Mouse (Mus musculus) retina, postnatal 7 days (tissue): ENCODE data around the gene Pofut1.
"Not testable (repeated sequence)": the region's sequence is repeated elsewhere in the genome, so short reads cannot be mapped to it uniquely, and the experiment has no call there.

Source experiments
- DNase-seq: peaks from one replicate; pipeline ENCODE4 v3.0.0-alpha.2; 2012; ENCODE audit warnings: low read depth, low spot score

The Pofut1 gene

GRCm38 (mm10) chr2:153239021-153239859 lies 2.1 kb upstream of the Pofut1 start:
- no peak for DNase-seq

- no peak for DNase-seq
These were observed 1.4 kb upstream of the Pofut1 start for GRCm38 (mm10) chr2:153239860-153240480.

DNA sequence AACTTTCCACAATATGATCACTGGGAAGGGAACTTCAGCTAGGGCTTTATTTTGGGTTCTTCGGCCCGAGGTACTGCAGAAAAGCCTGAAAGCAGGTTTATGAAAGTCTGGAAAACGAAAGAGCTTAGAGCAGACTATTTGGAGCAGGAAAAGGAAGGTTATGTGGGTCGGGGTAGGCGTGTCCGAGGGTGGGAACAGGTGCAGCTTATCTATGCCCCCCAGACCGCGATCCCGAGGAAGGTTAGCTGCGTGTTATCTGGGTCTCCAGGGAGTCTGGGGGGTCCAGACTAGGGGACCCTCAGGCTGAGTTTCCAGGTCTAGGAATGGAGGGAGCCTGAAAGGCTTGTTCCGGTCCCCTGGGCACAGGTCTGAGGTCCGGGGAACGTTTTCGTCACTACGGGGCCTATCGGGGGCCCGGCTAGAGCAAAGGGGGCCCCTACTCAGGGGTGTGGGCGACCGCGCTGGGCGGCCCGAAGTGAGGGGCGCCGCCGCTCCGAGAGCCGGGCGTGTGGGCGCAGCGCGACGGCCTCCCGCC lies 565 bp upstream of the Pofut1 start:
- no peak for DNase-seq

- no peak for DNase-seq
These were observed 823 bp downstream of the Pofut1 start for GRCm38 (mm10) chr2:153242156-153242555.

DNA sequence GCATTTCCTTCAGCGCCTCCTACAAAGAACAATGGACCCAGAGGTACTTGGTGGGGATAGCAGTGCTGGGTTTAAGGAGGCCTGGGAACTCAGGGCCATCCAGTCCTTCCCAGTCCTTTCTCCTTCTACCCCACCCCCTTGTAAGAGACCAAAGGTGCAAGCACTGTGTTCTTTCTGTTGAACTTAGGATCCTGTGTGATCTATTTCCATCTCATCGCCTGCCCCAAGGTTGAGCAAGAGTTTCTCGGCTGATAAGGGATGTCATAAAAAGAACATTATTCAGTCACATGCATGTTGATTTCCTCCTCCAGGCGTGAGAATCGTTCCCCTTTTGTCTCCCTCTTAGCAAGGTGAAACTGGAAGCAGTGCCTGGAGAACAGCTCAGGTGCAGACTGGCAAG lies 8.4 kb downstream of the Pofut1 start:
- no peak for DNase-seq

GRCm38 (mm10) chr2:153256604-153257003 lies 15.3 kb downstream of the Pofut1 start:
- no peak for DNase-seq

DNA sequence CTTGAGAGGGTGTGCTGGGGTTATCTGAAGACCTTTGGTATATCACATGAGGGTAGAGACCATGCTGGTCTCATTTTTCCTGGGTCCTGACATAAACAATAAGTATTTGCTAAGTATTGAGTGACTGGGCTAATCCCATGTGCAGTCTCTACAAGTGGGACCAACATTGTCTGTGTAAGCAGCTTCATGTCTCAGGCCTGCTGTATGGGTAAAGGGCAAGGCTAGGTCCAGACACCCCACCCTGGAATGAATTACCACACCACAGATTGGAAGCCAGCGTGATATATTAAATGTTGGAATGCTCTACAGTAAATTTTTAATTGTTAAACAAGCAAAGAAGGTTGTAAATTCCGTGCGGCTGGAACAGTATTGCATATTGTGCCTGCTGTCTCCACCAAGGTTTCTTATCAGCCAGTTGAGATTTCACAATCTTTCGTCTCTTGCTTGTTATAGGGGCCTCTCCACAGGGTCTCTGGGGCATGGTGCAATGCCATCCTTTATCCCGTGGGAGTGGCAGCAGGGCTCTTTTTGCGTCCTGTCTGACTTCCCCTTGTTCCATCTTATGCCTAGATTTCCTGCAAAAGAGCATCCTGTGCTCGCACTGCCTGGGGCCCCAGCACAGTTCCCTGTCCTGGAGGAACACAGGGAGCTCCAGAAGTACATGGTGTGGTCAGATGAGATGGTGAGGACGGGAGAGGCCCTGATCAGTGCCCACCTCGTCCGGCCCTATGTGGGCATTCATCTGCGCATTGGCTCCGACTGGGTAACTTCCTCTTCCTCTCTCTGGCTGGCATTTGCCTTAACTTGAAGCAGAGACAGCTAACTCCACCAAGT lies 17.9 kb downstream of the Pofut1 start:
- DNase-seq, result no peak

DNA sequence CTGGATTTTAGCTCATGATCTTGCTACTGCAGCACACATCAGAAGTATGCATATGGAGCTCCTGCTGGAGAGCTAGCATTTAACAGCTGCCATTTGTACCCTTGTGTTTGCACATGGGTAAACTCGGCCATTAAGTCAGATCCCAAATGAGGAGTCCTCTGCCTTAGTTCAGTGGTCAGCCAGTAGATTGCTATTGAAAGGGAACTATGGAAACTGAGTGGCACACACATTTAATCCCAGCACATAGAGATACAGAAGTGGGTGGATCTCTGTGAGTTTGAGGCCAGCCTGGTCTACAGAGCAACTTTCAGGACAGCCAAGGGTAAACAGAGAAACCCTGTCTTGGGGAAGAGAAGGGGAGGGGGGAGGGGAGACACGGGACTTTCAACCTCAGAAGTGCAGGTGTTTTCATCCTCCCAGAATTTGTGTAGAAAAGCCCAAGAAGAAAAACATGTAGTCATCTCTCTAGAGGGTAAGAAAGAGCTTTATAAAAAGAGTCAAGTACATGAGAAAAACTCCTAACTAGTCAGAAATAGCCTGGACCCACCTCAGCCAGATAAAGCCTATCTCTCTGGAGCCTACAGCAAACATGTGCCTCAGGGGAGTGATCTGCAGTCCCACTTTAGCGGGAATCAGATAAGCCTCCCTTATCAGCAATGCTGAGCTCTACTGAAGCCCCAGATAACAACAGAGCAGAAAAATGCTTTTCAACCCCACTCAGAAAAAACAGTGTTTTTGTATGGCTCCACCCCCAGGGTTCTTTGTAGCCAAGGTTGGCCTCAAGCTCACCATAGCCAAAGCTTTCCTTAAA lies 18.7 kb downstream of the Pofut1 start:
- DNase-seq, result no peak

DNA sequence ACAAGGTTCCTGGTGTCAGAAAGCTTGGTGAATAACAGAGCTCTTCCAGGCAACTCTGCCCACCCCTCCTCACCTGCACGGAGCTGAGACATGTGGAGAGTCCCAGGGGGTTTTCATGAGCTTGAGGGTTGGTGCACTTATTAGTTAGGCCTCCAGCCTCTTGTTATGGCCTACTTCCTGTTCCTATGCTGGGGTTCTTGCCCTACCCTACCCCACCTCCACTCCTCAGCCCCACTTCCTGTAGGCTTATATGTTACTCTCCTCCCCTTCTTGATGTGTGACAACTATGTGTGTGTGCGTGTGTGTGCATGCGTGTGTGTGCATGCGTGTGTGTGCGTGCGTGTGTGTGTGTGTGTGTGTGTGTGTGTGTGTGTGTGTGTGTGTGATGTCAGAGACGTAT lies 21.7 kb downstream of the Pofut1 start:
- no peak for DNase-seq

- DNase-seq, result no peak
These were observed 26.0 kb downstream of the Pofut1 start for GRCm38 (mm10) chr2:153267331-153267730.

- not testable (repeated sequence) for DNase-seq
These were observed 29.0 kb downstream of the Pofut1 start for GRCm38 (mm10) chr2:153270231-153270915.

DNA sequence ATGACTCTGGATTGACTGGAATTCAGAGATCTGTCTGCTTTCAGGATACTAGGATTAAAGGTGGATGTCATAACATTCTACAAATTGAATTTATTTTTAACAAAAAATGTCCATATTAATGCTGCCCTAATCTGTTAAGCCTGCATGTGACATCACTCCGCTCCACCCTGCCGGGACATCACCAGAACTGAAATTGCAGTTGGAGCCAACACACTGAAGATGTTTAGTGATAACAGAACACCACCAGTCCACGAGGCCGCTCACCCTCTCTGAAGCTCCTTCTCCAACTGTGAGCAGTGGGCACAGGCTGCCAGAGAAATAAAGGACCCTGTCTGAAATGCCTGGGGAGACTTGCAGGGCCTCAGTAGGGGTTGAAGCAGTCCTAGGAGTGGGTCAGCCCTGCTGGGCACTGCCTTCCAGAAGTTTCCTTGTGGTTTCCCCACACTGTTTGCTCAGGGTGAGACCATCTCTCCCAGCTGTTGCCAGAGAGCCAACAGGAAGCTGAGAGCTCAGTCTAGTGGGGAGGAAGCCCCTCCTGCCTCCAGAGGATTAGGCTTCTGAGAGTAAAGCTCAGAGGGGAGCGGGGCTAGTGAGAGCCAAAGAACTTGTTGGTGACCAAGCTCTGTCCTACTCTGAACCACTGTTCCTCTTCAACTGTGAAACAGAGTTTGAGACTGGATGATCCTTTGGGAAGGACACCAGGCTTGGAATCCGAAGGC lies 33.0 kb downstream of the Pofut1 start:
- DNase-seq, result not testable (repeated sequence)

DNA sequence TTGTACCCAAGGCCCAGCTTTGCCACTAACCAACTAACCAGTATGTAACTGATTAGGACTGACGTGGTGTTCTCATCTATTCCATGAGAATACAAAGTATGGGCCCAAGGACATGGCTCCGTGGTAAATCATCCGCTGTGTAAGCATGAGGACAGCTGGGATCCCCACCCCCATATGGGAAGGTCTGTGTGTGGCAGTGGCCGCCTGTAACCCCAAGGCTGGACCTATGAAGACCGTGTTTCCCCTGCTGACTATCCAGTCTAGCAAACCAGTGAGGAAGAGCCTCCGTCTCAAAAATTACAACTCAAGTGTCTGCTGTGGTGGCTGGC lies 33.5 kb downstream of the Pofut1 start:
- no peak for DNase-seq

GRCm38 (mm10) chr2:153275577-153275976 lies 34.2 kb downstream of the Pofut1 start:
- not testable (repeated sequence) for DNase-seq

GRCm38 (mm10) chr2:153276440-153276839 lies 35.1 kb downstream of the Pofut1 start:
- DNase-seq, result no peak

DNA sequence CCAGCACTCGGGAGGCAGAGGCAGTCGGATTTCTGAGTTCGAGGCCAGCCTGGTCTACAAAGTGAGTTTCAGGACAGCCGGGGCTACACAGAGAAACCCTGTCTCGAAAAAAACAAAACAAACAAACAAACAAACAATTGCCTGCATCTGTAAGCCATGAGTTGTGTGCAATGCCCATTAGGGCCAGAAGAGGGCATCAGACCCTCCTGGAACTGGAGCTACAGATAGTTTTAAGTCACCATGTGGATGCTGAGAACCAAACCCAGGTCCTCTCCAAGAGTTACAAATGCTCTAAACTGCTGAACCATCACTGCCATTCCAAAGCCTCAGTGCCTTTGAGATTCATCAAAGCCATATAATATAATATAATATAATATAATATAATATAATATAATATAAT lies 35.5 kb downstream of the Pofut1 start:
- not testable (repeated sequence) for DNase-seq

DNA sequence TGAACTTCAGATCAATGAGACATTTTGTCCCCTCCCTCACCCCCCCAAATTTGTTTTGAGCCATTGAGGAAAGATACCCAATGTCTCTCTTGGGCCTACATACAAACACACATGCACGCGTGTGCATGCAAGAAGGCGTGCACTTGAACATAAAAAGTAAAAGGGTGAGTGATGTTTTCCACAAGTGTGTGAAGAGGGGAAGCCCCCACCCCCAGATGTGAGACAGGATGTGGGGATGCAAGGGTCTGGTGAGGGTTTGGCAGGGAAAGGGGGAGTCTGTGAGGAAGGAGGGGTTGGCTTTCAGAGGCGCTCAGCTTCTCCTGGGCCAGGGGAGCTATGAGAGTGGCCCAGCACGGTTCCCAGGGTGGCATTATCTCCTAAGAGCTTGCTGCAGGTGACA lies 37.0 kb downstream of the Pofut1 start:
- DNase-seq, result no peak

- no peak for DNase-seq
These were observed 42.6 kb downstream of the Pofut1 start for GRCm38 (mm10) chr2:153283919-153284318.

GRCm38 (mm10) chr2:153286524-153286923 lies 45.2 kb downstream of the Pofut1 start:
- DNase-seq, result no peak

DNA sequence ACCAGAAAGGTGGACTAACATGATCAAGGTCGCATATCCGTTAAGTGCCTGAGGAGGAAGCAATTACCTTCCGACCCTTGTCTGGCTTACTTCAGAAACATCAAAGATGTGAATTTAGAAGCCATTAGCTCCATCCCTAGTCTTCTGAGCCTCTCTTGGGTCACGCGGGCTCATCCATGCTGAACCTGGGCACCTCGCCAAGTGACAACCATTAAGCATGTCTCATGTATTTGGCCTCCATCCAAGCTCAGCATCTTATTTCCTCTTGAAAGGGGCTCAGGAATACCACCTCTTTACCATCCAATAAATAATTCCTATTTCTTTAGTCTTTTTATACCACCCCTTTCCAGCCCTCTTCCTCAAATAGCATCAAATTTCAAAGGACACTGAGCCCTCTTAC lies 46.5 kb downstream of the Pofut1 start:
- peak; percentile 35 for DNase-seq
